Mouse (Mus musculus): ENCODE results near the gene Rnf220. TPM values are rescaled to one million over a fixed set of nuclear protein-coding genes. Genes with fewer than 3 reads are reported as not detected.

Rnf220 gene
- polyA plus RNA-seq, 1 experiment from 2014 or later, result 77.8 TPM

DNA sequence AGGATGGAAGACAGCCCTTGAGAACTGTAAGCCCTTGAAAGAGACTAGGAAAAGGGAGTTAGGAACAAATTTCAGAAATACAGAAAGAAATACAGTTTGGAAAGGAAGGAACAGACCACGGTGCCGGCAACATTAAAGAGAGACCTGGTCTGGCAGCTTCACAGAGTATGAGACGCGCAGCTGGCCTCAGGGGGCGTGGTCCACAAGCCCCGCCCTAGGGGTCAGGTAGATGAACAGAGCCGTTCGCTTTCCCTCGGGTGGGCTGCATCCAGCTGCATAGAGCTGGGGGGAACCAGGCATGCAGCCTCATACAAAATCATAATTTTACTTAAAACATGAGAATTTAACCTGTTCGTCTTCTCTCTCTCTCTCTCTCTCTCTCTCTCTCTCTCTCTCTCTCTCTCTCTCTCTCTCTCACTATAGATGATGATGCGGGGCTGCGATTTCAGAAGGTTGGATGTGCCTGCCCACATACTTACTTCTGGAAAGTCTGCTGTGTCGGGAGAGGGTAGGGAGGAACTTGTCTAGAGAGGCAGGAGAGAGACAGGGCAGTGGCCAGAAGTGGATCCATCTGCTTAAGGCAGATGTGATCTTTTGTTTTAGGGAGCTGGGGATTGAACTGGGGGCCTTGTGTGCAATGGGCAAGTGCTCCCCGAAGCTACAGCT, 59.7 kb downstream of the Rnf220 start:
- no peak overlapping the region for H3K4me3 ChIP-seq (ENCODE audit: inconsistent target)
- 91% methylated on average over 12 of the region's 14 CpGs for WGBS (ENCODE audit: missing documents)
- H3K27ac ChIP-seq, result no peak overlapping the region
- no peaks in the 10 kb centered on the region for H3K36me3 ChIP-seq (ENCODE audit: inconsistent target)
- H3K79me2 ChIP-seq (ENCODE audit: inconsistent target), result no peaks in the 10 kb centered on the region

GRCm38 (mm10) chr4:117434336-117434735, 62.5 kb downstream of the Rnf220 start:
- 84% methylated on average over 8 of the region's 8 CpGs for WGBS (ENCODE audit: missing documents)
- no peaks in the 10 kb centered on the region for H3K79me2 ChIP-seq (ENCODE audit: inconsistent target)
- H3K36me3 ChIP-seq (ENCODE audit: inconsistent target), result no peaks in the 10 kb centered on the region
- no peak overlapping the region for H3K27ac ChIP-seq
- H3K4me3 ChIP-seq (ENCODE audit: inconsistent target), result no peak overlapping the region

GRCm38 (mm10) chr4:117429604-117430003, 67.2 kb downstream of the Rnf220 start:
- H3K79me2 ChIP-seq (ENCODE audit: inconsistent target), result no peaks in the 10 kb centered on the region
- 89% methylated on average over 9 of the region's 9 CpGs for WGBS (ENCODE audit: missing documents)
- no peaks in the 10 kb centered on the region for H3K36me3 ChIP-seq (ENCODE audit: inconsistent target)
- no peak overlapping the region for H3K27ac ChIP-seq
- H3K4me3 ChIP-seq (ENCODE audit: inconsistent target), result no peak overlapping the region

- H3K36me3 ChIP-seq (ENCODE audit: inconsistent target), result no peaks in the 10 kb centered on the region
- WGBS (ENCODE audit: missing documents), result 4% methylated on average over 12 of the region's 12 CpGs
- H3K79me2 ChIP-seq (ENCODE audit: inconsistent target), result no peaks in the 10 kb centered on the region
- H3K4me3 ChIP-seq (ENCODE audit: inconsistent target), result no peak overlapping the region
- H3K27ac ChIP-seq, result no peak overlapping the region
Observed at GRCm38 (mm10) chr4:117427540-117427939, 69.3 kb downstream of the Rnf220 start.

DNA sequence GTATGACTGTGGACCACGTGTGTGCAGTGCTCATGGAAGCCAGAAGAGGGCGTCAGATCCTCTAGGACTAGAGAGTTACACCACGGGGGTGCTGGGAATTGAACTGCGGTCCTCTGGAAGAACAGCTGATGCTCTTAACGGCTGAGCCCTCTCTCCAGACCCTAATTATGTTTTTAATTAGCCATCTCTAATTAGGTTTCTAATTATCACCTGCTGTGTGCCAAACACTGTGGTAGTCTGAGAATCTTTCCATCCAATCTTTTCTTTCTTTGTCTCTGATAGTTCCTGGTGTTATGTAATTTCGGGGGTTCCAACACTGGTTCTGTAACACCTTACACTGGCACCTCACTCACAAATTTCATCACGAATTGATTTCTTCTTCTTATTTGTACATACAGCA, 75.8 kb downstream of the Rnf220 start:
- no peaks in the 10 kb centered on the region for H3K36me3 ChIP-seq (ENCODE audit: inconsistent target)
- 95% methylated on average over 7 of the region's 7 CpGs for WGBS (ENCODE audit: missing documents)

DNA sequence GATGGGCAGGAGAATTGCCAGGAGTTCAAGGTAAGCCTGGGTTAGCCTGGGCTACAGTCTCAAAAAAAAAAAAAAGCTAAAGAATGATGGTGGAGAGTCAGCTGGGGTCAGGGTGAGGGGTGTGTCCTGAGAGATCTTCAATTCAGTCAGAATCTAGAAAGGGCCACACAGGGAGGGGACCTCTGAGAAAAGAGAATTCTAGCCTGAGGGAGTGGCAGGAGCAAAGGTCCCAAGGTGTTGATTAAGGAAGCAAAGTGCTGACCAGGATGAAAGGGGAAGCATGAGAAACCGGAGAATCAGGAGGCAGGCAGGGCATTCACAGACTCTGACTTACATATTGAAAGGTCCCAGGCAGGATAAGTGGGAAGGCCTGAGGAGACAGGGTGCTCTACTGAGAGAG, 80.0 kb downstream of the Rnf220 start:
- Histone ChIP-seq H3K27ac (no peak overlapping the region), H3K4me3 (ENCODE audit: inconsistent target) (no peak overlapping the region), H3K36me3 (ENCODE audit: inconsistent target) (no peaks in the 10 kb centered on the region), H3K79me2 (ENCODE audit: inconsistent target) (no peaks in the 10 kb centered on the region)
- WGBS (ENCODE audit: missing documents), result 70% methylated on average over 1 of the region's 1 CpGs

More for the DNA sequence above, 75.8 kb downstream of the Rnf220 start:
- Histone ChIP-seq H3K27ac (no peak overlapping the region), H3K79me2 (ENCODE audit: inconsistent target) (no peaks in the 10 kb centered on the region), H3K4me3 (ENCODE audit: inconsistent target) (no peak overlapping the region)

DNA sequence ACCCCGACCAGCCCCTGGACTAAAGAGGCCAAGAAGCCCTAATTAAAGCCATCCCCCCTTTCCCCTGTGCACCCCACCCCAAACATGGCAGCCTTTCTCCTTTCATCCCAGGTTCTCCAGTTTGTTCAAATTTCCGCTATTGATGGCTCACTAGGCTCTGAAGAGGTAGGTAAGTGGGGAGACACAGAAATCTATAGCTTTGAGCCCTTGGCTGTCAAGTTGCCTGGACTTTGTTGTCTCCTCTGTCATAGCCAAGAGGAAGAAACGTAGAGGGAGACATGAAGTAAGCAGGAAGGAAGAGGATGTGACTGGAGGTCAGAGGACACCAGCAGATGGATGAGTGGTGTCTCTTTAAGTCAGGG, 86.8 kb downstream of the Rnf220 start:
- Histone ChIP-seq H3K79me2 (ENCODE audit: inconsistent target) (no peaks in the 10 kb centered on the region), H3K4me3 (ENCODE audit: inconsistent target) (no peak overlapping the region), H3K27ac (no peak overlapping the region), H3K36me3 (ENCODE audit: inconsistent target) (no peaks in the 10 kb centered on the region)
- WGBS (ENCODE audit: missing documents), result 79% methylated on average over 3 of the region's 3 CpGs

DNA sequence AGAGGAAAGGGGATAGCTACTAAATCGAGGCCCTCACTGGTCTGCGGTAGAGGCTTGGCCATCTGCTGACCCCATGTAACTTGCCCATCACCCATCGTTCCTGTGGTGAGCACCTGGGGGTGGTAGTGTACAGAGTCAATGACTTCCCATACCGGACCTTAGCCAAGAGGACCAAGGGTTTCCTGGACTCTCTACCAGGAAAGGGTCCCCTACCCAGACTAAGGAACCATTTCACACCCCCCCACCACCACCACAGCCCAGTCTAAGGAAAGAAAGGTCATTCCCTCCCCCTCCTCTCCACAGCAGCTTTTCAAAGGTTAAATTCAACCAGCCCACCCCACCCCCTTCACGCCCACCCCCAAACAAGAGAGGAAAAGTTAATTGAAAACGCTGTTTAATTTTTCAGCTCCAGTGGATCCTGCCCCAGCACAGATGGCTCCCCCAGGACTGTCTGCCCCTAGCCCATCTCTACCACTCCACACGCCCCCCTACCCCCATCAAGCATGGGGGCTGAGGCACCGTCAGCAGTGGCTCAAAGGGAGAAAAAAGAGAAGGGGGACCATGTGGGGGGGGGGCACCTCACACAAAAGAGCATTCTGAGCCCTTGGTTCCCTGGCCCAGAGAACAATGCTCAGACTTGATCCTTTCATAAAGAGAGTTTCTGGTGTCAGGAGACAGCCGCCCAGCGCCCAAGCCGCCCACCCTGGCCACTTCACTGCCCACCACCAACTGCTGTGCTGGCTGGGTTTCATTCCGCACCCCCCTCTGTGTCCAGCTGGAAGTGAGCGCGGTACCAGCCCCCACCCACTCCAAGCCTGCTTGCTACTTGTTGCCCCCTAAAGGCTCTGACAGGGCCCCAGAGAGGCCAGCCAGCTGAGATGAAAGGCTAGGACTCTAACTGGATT, 87.5 kb downstream of the Rnf220 start:
- 96% methylated on average over 12 of the region's 14 CpGs for WGBS (ENCODE audit: missing documents)
- H3K36me3 ChIP-seq (ENCODE audit: inconsistent target), result no peaks in the 10 kb centered on the region
- no peak overlapping the region for H3K27ac ChIP-seq
- H3K4me3 ChIP-seq (ENCODE audit: inconsistent target), result no peak overlapping the region
- no peaks in the 10 kb centered on the region for H3K79me2 ChIP-seq (ENCODE audit: inconsistent target)

- H3K36me3 ChIP-seq (ENCODE audit: inconsistent target), result no peaks in the 10 kb centered on the region
- H3K4me3 ChIP-seq (ENCODE audit: inconsistent target), result no peak overlapping the region
- no peak overlapping the region for H3K27ac ChIP-seq
- WGBS (ENCODE audit: missing documents), result 88% methylated on average over 5 of the region's 5 CpGs
- H3K79me2 ChIP-seq (ENCODE audit: inconsistent target), result no peaks in the 10 kb centered on the region
Observed at GRCm38 (mm10) chr4:117407945-117408344, 88.9 kb downstream of the Rnf220 start.

DNA sequence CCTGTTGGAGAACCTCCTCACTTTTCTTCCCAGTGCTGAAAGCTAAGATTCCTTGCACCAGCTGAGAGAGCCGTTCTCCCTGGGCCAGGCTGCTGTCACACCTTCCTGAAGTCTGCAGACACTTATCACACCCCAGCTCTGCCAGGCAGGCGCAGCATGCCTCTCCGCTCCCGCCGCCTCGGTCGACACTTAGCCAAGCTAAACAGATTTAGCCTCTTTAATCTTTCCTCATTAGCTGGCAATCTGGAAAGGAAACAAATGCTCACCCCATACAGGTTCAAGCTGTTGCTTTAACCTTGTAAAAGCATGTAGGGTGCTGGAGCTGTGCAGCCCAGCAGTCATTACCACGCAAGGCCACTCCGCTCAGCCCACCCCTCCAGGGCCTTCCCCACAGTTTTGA, 90.9 kb downstream of the Rnf220 start:
- H3K79me2 ChIP-seq (ENCODE audit: inconsistent target), result no peaks in the 10 kb centered on the region
- H3K27ac ChIP-seq, result no peak overlapping the region
- 94% methylated on average over 9 of the region's 9 CpGs for WGBS (ENCODE audit: missing documents)
- H3K4me3 ChIP-seq (ENCODE audit: inconsistent target), result no peak overlapping the region
- no peaks in the 10 kb centered on the region for H3K36me3 ChIP-seq (ENCODE audit: inconsistent target)

DNA sequence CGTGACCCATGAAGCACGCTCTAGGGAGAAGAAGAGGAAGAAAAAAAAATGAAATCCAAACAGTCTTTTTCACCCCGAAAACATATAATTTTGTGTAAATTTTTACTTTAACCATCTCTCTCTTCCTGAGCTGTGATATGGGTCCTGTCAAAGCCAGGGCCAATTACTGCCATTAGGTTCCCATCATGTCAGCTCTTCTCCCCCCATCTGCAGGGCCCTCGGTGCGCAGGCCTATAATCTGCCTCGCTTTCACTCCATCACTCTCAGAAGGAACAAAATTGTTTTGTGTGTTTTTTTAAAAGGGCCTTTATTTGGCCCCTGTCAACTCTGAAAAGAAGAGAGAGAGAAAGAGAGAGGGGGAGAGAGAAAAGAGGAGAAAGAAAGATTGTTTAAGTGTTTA, 91.6 kb downstream of the Rnf220 start:
- H3K79me2 ChIP-seq (ENCODE audit: inconsistent target), result no peaks in the 10 kb centered on the region
- no peak overlapping the region for H3K27ac ChIP-seq
- whole genome bisulfite sequencing (ENCODE audit: missing documents), result 97% methylated on average over 4 of the region's 6 CpGs
- no peak overlapping the region for H3K4me3 ChIP-seq (ENCODE audit: inconsistent target)
- H3K36me3 ChIP-seq (ENCODE audit: inconsistent target), result no peaks in the 10 kb centered on the region

DNA sequence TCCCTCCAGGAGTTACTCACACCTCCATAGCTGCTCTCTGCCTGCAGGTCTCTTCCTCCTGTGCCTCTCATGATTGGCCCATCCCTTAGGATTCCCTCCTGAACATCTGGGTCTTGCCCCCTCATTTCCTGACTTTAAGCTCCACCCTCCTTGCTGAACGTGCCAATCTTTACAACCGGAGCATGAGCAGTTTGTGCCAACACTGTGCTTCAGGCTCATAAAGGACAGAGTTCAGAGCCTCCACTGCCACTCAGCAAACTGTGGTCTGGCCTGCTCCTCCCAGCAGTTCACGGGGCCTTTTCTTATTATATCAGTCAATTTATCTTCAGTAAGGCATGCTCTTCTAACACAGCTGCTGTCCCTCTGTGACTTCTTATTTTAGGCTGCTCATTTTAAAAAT, 93.4 kb downstream of the Rnf220 start:
- no peak overlapping the region for H3K4me3 ChIP-seq (ENCODE audit: inconsistent target)
- WGBS (ENCODE audit: missing documents), result 94% methylated on average over 3 of the region's 3 CpGs
- H3K36me3 ChIP-seq (ENCODE audit: inconsistent target), result no peaks in the 10 kb centered on the region
- H3K27ac ChIP-seq, result no peak overlapping the region
- no peaks in the 10 kb centered on the region for H3K79me2 ChIP-seq (ENCODE audit: inconsistent target)

GRCm38 (mm10) chr4:117397128-117397527, 99.7 kb downstream of the Rnf220 start:
- Histone ChIP-seq H3K4me3 (ENCODE audit: inconsistent target) (no peak overlapping the region), H3K79me2 (ENCODE audit: inconsistent target) (no peaks in the 10 kb centered on the region), H3K27ac (no peak overlapping the region), H3K36me3 (ENCODE audit: inconsistent target) (no peaks in the 10 kb centered on the region)
- 91% methylated on average over 11 of the region's 11 CpGs for WGBS (ENCODE audit: missing documents)

DNA sequence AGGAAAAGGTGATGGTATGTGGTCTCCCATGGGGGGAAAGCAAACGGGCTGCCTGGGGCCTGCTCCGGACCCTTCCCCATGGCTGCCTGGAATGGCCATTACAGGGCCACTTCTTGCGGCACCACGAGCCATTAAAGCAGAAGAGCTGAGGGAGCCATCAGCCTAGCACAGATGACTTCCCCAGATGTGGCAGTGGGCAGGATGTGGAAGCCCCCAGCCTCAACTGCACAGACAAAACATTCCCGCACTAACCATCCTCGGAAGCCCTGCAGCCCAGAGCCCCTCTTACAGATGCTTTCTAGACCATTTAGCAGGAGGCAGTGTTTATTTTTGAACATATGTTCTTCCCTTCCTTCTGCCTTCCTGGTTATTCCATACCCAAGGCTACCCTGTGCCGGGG, 103.8 kb downstream of the Rnf220 start:
- Histone ChIP-seq H3K4me3 (ENCODE audit: inconsistent target) (no peak overlapping the region), H3K36me3 (ENCODE audit: inconsistent target) (no peaks in the 10 kb centered on the region), H3K79me2 (ENCODE audit: inconsistent target) (no peaks in the 10 kb centered on the region), H3K27ac (no peak overlapping the region)
- WGBS (ENCODE audit: missing documents), result 91% methylated on average over 6 of the region's 7 CpGs

GRCm38 (mm10) chr4:117392391-117392790, 104.5 kb downstream of the Rnf220 start:
- H3K27ac ChIP-seq, result no peak overlapping the region
- no peaks in the 10 kb centered on the region for H3K36me3 ChIP-seq (ENCODE audit: inconsistent target)
- whole genome bisulfite sequencing (ENCODE audit: missing documents), result 75% methylated on average over 2 of the region's 2 CpGs
- H3K4me3 ChIP-seq (ENCODE audit: inconsistent target), result no peak overlapping the region
- H3K79me2 ChIP-seq (ENCODE audit: inconsistent target), result no peaks in the 10 kb centered on the region

All from macrophage (primary cell).